Mouse (Mus musculus): Measurements from ENCODE around the gene Rapgef4. TPM values are rescaled to one million over a fixed set of nuclear protein-coding genes. Genes with fewer than 3 reads are reported as not detected.

Gene Rapgef4
- polyA plus RNA-seq, 1 experiment from 2014 or later, result 2.9 TPM

DNA sequence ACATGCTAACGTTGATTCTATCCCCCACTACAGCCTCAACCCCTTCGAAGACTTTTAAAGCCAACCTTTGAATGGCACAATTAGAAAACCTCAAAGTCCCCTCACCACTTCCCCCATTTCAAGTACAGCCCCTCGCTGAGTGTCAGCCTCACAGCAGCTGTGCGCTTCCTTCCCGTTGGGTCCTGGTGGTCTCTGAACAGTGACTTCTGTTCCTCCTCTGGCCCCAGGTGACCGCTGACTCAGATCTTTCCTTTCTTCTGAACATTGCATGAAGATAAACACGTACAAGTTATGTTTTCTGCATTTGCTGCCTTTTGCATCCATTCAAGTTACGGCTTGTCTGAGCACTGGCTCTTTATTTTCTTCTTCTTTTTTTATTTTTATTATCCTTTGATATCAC is 98.1 kb downstream of the Rapgef4 start:
- WGBS, result 85% methylated on average over 8 of the region's 8 CpGs
- ATAC-seq (ENCODE audit: low FRiP score) (no peak), DNase-seq (ENCODE audit: low spot score) (no peak)
- no peak overlapping the region for H3K9ac ChIP-seq (ENCODE audit: low read depth, low read length)
- H3K4me2 ChIP-seq (replicated peaks; ENCODE audit: low read depth, low read length), result no peak overlapping the region
- no peaks in the 10 kb centered on the region for H3K9me3 ChIP-seq (ENCODE audit: control insufficient read depth, low read length)
- H3K27ac ChIP-seq (ENCODE audit: low read depth, low read length), result no peak overlapping the region
- no peaks in the 10 kb centered on the region for H3K36me3 ChIP-seq (ENCODE audit: control insufficient read depth, insufficient read depth, low read length)
- no peaks in the 10 kb centered on the region for H3K4me1 ChIP-seq (replicated peaks; ENCODE audit: control insufficient read depth, insufficient read depth, low read length)
- no peaks in the 10 kb centered on the region for H3K27me3 ChIP-seq (ENCODE audit: control insufficient read depth, insufficient read depth, low read length)
- H3K4me3 ChIP-seq (ENCODE audit: low read depth, low read length), result no peak overlapping the region

- WGBS, result 92% methylated on average over 4 of the region's 4 CpGs
- H3K4me3 ChIP-seq (ENCODE audit: low read depth, low read length), result no peak overlapping the region
- no peaks in the 10 kb centered on the region for H3K4me1 ChIP-seq (replicated peaks; ENCODE audit: control insufficient read depth, insufficient read depth, low read length)
- H3K9ac ChIP-seq (ENCODE audit: low read depth, low read length), result no peak overlapping the region
- ATAC-seq (ENCODE audit: low FRiP score) (no peak), DNase-seq (ENCODE audit: low spot score) (no peak)
- H3K9me3 ChIP-seq (ENCODE audit: control insufficient read depth, low read length), result no peaks in the 10 kb centered on the region
- no peak overlapping the region for H3K4me2 ChIP-seq (replicated peaks; ENCODE audit: low read depth, low read length)
- no peaks in the 10 kb centered on the region for H3K27me3 ChIP-seq (ENCODE audit: control insufficient read depth, insufficient read depth, low read length)
- H3K27ac ChIP-seq (ENCODE audit: low read depth, low read length), result no peak overlapping the region
- no peaks in the 10 kb centered on the region for H3K36me3 ChIP-seq (ENCODE audit: control insufficient read depth, insufficient read depth, low read length)
Measured at GRCm38 (mm10) chr2:72082846-72083245, 101.8 kb downstream of the Rapgef4 start.

DNA sequence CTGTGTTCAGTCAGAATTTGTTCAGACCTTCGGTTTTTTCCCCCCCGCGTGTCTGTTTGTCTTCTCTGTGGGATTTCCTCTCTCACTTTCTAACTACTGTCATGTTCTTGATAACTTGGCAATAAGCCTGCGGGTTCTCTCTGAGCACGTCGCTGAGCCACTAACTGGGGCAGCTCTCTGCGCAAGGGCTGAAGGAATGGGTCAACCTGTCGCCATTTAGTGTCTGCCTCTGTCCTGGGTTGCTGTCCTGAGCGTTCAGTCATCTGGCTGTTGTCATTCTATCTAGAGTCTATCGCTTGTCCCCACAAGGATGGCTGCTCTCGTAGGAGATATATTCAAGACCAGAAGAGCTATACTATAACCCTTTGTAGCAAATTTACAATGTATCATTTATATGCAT is 107.8 kb downstream of the Rapgef4 start:
- no peak overlapping the region for H3K4me3 ChIP-seq (ENCODE audit: low read depth, low read length)
- H3K27ac ChIP-seq (ENCODE audit: low read depth, low read length), result no peak overlapping the region
- H3K36me3 ChIP-seq (ENCODE audit: control insufficient read depth, insufficient read depth, low read length), result no peaks in the 10 kb centered on the region
- H3K9me3 ChIP-seq (ENCODE audit: control insufficient read depth, low read length), result no peaks in the 10 kb centered on the region
- H3K9ac ChIP-seq (ENCODE audit: low read depth, low read length), result no peak overlapping the region
- no peak overlapping the region for H3K4me2 ChIP-seq (replicated peaks; ENCODE audit: low read depth, low read length)
- DNase-seq (ENCODE audit: low spot score) (no peak), ATAC-seq (ENCODE audit: low FRiP score) (no peak)
- no peaks in the 10 kb centered on the region for H3K4me1 ChIP-seq (replicated peaks; ENCODE audit: control insufficient read depth, insufficient read depth, low read length)
- 93% methylated on average over 11 of the region's 11 CpGs for WGBS
- H3K27me3 ChIP-seq (ENCODE audit: control insufficient read depth, insufficient read depth, low read length), result no peaks in the 10 kb centered on the region

- Histone ChIP-seq H3K4me3 (ENCODE audit: low read depth, low read length) (no peak overlapping the region), H3K4me1 (replicated peaks; ENCODE audit: control insufficient read depth, insufficient read depth, low read length) (no peaks in the 10 kb centered on the region), H3K27me3 (ENCODE audit: control insufficient read depth, insufficient read depth, low read length) (no peaks in the 10 kb centered on the region), H3K27ac (ENCODE audit: low read depth, low read length) (no peak overlapping the region), H3K4me2 (replicated peaks; ENCODE audit: low read depth, low read length) (no peak overlapping the region), H3K9me3 (ENCODE audit: control insufficient read depth, low read length) (no peaks in the 10 kb centered on the region), H3K36me3 (ENCODE audit: control insufficient read depth, insufficient read depth, low read length) (no peaks in the 10 kb centered on the region), H3K9ac (ENCODE audit: low read depth, low read length) (no peak overlapping the region)
- no peak for DNase-seq (ENCODE audit: low spot score)
- 91% methylated on average over 2 of the region's 2 CpGs for WGBS
- no peak for ATAC-seq (ENCODE audit: low FRiP score)
Measured at GRCm38 (mm10) chr2:72090061-72090460, 109.0 kb downstream of the Rapgef4 start.

DNA sequence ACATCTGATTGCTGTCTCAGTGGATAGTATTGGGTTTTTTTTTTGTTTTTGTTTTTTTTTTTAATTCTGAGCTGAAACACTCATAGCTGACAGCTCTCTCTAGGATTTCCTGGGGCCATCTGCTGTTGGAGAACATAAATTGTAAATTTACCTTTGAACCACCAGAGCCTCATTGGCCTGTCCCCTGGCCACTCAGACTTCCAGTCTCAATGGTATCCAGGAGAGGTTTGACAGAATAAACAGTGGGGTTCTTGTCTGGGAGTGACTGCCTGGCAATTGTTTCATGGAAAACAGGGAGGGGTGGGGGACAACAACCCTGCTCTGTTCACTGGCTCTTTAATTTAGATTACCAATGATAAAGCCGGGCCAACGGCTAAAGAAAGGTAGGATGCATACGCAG is 111.0 kb downstream of the Rapgef4 start:
- H3K9ac ChIP-seq (ENCODE audit: low read depth, low read length), result no peak overlapping the region

DNA sequence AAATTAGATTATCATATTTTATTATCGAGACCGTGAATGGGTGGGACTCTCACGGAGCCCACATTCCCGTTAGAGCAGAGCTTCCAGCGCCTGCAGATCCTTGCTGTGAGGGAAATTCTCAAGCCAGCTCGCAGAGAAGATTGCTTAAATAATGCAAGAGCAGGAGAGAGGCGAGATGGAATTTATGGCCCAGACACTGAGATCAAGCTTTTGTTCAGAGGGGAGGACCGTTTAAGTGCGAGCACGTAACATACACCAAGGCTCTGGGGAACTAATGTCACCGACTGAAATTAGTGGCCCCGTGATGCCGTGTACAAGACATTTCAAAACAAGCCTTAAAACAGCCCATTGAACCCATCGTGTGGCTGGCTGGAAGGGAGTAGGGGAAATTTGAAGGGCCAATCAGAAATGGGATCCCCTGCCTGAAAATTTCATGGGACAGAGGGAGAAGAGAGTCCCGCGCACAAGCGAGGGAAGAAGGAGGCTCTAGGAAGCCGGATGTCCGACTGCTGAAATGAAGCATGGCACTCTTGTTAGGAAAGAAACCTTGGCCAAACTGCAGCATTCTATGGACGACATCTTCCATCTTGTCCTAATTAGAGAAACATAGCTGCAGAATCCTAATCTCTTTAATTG is 112.5 kb downstream of the Rapgef4 start:
- 76% methylated on average over 20 of the region's 20 CpGs for WGBS
- Histone ChIP-seq H3K9me3 (ENCODE audit: control insufficient read depth, low read length) (no peaks in the 10 kb centered on the region), H3K27ac (ENCODE audit: low read depth, low read length) (no peak overlapping the region), H3K4me2 (replicated peaks; ENCODE audit: low read depth, low read length) (no peak overlapping the region), H3K4me1 (replicated peaks; ENCODE audit: control insufficient read depth, insufficient read depth, low read length) (no peaks in the 10 kb centered on the region), H3K4me3 (ENCODE audit: low read depth, low read length) (no peak overlapping the region), H3K36me3 (ENCODE audit: control insufficient read depth, insufficient read depth, low read length) (no peaks in the 10 kb centered on the region), H3K9ac (ENCODE audit: low read depth, low read length) (no peak overlapping the region), H3K27me3 (ENCODE audit: control insufficient read depth, insufficient read depth, low read length) (no peaks in the 10 kb centered on the region)
- no peak for DNase-seq (ENCODE audit: low spot score)
- ATAC-seq (ENCODE audit: low FRiP score), result no peak

More for the DNA sequence above, 111.0 kb downstream of the Rapgef4 start:
- Histone ChIP-seq H3K27ac (ENCODE audit: low read depth, low read length) (no peak overlapping the region), H3K4me1 (replicated peaks; ENCODE audit: control insufficient read depth, insufficient read depth, low read length) (no peaks in the 10 kb centered on the region), H3K27me3 (ENCODE audit: control insufficient read depth, insufficient read depth, low read length) (no peaks in the 10 kb centered on the region), H3K4me3 (ENCODE audit: low read depth, low read length) (no peak overlapping the region), H3K36me3 (ENCODE audit: control insufficient read depth, insufficient read depth, low read length) (no peaks in the 10 kb centered on the region), H3K9me3 (ENCODE audit: control insufficient read depth, low read length) (no peaks in the 10 kb centered on the region), H3K4me2 (replicated peaks; ENCODE audit: low read depth, low read length) (no peak overlapping the region)
- DNase-seq (ENCODE audit: low spot score), result no peak
- ATAC-seq (ENCODE audit: low FRiP score), result no peak
- WGBS, result 50% methylated on average over 3 of the region's 3 CpGs

DNA sequence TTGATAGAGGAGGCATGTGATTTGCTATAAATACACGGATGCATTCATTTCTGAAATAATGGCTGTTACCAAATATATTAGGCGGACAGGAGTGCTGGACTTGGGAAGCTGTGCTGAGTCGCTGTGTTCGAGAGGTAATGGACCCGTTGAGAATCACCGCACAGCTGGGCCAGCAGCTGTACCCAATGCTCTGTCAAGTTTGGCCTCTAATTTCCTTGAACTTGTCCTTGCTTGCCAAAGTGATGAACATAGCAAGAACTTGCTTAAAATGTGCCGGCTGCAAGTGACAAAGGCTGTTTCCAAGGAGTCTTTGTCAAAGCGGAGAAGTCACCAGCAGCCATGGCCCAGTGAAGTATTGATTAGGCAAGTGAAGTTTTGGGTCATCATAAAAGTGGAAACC is 113.0 kb downstream of the Rapgef4 start:
- no peaks in the 10 kb centered on the region for H3K9me3 ChIP-seq (ENCODE audit: control insufficient read depth, low read length)
- 92% methylated on average over 8 of the region's 8 CpGs for WGBS
- H3K27ac ChIP-seq (ENCODE audit: low read depth, low read length), result no peak overlapping the region
- H3K27me3 ChIP-seq (ENCODE audit: control insufficient read depth, insufficient read depth, low read length), result no peaks in the 10 kb centered on the region
- no peaks in the 10 kb centered on the region for H3K36me3 ChIP-seq (ENCODE audit: control insufficient read depth, insufficient read depth, low read length)
- ATAC-seq (ENCODE audit: low FRiP score), result no peak
- no peak for DNase-seq (ENCODE audit: low spot score)
- no peak overlapping the region for H3K4me2 ChIP-seq (replicated peaks; ENCODE audit: low read depth, low read length)
- H3K4me1 ChIP-seq (replicated peaks; ENCODE audit: control insufficient read depth, insufficient read depth, low read length), result no peaks in the 10 kb centered on the region
- no peak overlapping the region for H3K9ac ChIP-seq (ENCODE audit: low read depth, low read length)
- no peak overlapping the region for H3K4me3 ChIP-seq (ENCODE audit: low read depth, low read length)

- WGBS, result 92% methylated on average over 7 of the region's 7 CpGs
- no peak overlapping the region for H3K4me2 ChIP-seq (replicated peaks; ENCODE audit: low read depth, low read length)
- no peaks in the 10 kb centered on the region for H3K9me3 ChIP-seq (ENCODE audit: control insufficient read depth, low read length)
- DNase-seq (ENCODE audit: low spot score) (no peak), ATAC-seq (ENCODE audit: low FRiP score) (no peak)
- H3K9ac ChIP-seq (ENCODE audit: low read depth, low read length), result no peak overlapping the region
- H3K4me1 ChIP-seq (replicated peaks; ENCODE audit: control insufficient read depth, insufficient read depth, low read length), result no peaks in the 10 kb centered on the region
- H3K4me3 ChIP-seq (ENCODE audit: low read depth, low read length), result no peak overlapping the region
- H3K27me3 ChIP-seq (ENCODE audit: control insufficient read depth, insufficient read depth, low read length), result no peaks in the 10 kb centered on the region
- H3K36me3 ChIP-seq (ENCODE audit: control insufficient read depth, insufficient read depth, low read length), result no peaks in the 10 kb centered on the region
- H3K27ac ChIP-seq (ENCODE audit: low read depth, low read length), result no peak overlapping the region
Measured at GRCm38 (mm10) chr2:72094446-72094845, 113.4 kb downstream of the Rapgef4 start.

DNA sequence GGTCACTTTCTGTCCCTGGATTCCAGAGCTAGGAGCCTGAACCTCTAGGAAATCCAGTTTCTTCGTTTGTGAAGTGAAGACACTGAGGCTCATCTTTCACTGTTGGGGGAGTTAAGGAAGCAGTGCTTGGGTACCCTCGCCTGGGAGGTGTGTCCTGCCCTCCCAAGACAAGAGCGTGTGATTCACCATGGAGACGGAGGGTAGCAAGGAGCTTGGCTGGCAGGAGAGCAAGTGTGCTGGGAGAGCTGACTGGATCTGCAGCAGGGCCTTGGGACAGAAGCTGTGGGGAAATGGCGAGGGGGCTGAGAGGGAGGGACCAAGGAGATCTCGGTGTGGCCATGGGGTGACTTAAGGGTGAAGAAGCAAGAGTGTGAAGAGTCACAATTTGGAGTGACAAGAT is 114.0 kb downstream of the Rapgef4 start:
- H3K4me3 ChIP-seq (ENCODE audit: low read depth, low read length), result no peak overlapping the region
- H3K9ac ChIP-seq (ENCODE audit: low read depth, low read length), result no peak overlapping the region
- no peak for DNase-seq (ENCODE audit: low spot score)
- no peaks in the 10 kb centered on the region for H3K27me3 ChIP-seq (ENCODE audit: control insufficient read depth, insufficient read depth, low read length)
- no peaks in the 10 kb centered on the region for H3K4me1 ChIP-seq (replicated peaks; ENCODE audit: control insufficient read depth, insufficient read depth, low read length)
- H3K9me3 ChIP-seq (ENCODE audit: control insufficient read depth, low read length), result no peaks in the 10 kb centered on the region
- no peak for ATAC-seq (ENCODE audit: low FRiP score)
- H3K36me3 ChIP-seq (ENCODE audit: control insufficient read depth, insufficient read depth, low read length), result no peaks in the 10 kb centered on the region
- no peak overlapping the region for H3K27ac ChIP-seq (ENCODE audit: low read depth, low read length)
- no peak overlapping the region for H3K4me2 ChIP-seq (replicated peaks; ENCODE audit: low read depth, low read length)
- WGBS, result 59% methylated on average over 6 of the region's 6 CpGs

Data from hindbrain, embryonic 11.5 days (tissue).